Mouse (Mus musculus): ENCODE data around the gene Tmem204.

DNA sequence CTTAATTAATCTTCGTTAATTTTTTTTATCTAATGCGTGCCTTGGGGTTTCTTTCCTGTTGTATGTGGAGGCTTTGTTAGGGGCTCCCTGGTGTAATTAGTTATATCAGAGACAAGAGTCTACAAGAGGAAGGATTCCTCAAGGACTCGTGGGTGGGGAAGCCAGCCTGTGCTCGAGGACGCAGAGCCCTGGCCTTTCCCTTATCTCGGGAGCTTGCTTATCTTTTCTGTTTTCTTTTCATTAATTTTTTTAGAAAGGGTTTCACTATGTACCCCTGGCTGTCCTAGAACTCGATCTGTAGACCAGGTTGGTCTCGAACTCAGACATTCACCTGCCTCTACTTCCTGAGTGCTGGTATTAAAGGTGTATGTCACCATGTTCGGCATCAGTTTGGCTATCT lies 44.3 kb upstream of the Tmem204 start:
- TF ChIP-seq CTCF (IDR thresholded peaks at IDR 0.05; ENCODE audit: low read depth) (no peak), EP300 (IDR thresholded peaks at IDR 0.05; ENCODE audit: low read depth) (no peak)
